Mouse (Mus musculus) liver, embryonic 14.5 days (tissue): ENCODE measurements at regions not wholly inside any gene's neighbourhood (a gene's known extent, or its start where the extent isn't known, plus 50 kb on each side); places are given as distances from the start of the nearest gene placed in this dataset.

ENCODE experiments used
- CTCF ChIP-seq: IDR thresholded peaks from 2 replicates; pipeline ENCODE4 v1.5.1; 2016; ENCODE audit warnings: antibody characterized with exemption, low read depth, control low read depth
- EP300 ChIP-seq: IDR thresholded peaks from 2 replicates; pipeline ENCODE4 v1.6.1; 2016; ENCODE audit warnings: antibody characterized with exemption, low read depth

DNA sequence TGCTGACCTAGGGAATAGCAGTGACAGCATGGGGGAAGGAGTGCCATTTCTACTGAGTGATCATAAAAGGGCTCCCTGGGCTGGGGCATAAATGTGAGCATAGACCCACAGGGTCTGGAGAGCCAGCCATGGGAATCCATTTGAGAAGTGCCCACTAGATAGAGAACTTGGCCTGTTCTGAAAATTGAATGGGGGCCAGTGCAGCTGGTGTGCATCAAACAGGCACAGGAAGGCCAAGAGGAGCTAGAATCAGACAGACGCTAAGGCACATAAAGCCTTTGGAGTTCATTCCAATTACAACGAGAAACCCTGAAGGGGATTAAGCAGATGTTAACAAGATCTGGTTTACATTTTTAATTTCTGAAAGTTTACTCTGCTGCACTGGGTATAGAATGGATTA lies 602.9 kb upstream of the Fbxo33 start:
- TF ChIP-seq CTCF: no peak
- TF ChIP-seq EP300: no peak
